ENCODE assay signal across 8 mouse cellular contexts in the genomic region with DNA sequence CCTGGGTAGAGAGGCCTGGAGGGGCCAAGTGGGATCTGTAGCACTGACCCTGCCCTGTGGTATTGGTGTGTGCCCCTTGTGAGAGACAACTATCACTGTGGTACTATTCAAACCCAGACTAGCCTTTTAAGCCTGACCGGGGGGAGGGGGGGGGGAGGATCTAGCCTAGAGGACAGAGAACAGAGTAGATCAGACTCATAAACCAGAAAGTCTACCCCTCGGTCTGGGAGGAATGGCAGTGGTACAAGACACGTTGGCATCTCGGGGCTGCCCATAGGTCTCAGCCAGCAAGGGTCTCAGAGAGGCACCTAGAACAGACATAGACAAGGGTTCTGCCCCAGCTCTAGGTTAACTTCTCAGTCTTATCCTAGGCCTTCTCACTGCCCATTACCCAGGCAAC. TPM values are rescaled to one million over a fixed set of nuclear protein-coding genes. Genes with fewer than 3 reads are reported as not detected.
DNase-seq lines count a peak whose midpoint lies in the region; ATAC-seq and TF ChIP-seq lines count a peak whose summit lies in the region.

No protein-coding gene starts in this region.

- peak overlapping the region; percentile 70 for H3K4me3 ChIP-seq in layer of hippocampus, adult 2 months
- peak overlapping the region; percentile 84 for H3K4me3 ChIP-seq in embryonic facial prominence, embryonic 10.5 days
- H3K4me3 ChIP-seq in intestine, embryonic 15.5 days (replicated peaks) = peak overlapping the region; percentile 76
- peak overlapping the region; percentile 77; the same call in 1 of the 2 replicates for H3K4me3 ChIP-seq in neural tube, embryonic 12.5 days

- ATAC-seq in intestine, embryonic 15.5 days = no peak
- ATAC-seq in neural tube, embryonic 12.5 days (ENCODE audit: low FRiP score, low read depth) = no peak

- H3K27ac ChIP-seq in layer of hippocampus, adult 2 months = peak overlapping the region; percentile 95
- peak overlapping the region; percentile 97 for H3K27ac ChIP-seq in embryonic facial prominence, embryonic 10.5 days (replicated peaks)
- peak overlapping the region; percentile 89; the same call in 1 of the 2 replicates for H3K27ac ChIP-seq in intestine, embryonic 15.5 days
- H3K27ac ChIP-seq in neural tube, embryonic 12.5 days = no peak overlapping the region

- H3K9ac ChIP-seq in intestine, embryonic 15.5 days = peak overlapping the region; percentile 93
- no peak overlapping the region for H3K9ac ChIP-seq in neural tube, embryonic 12.5 days

- no peaks in the 10 kb centered on the region for H3K9me3 ChIP-seq in embryonic facial prominence, embryonic 10.5 days
- H3K9me3 ChIP-seq in intestine, embryonic 15.5 days = no peaks in the 10 kb centered on the region
- no peaks in the 10 kb centered on the region for H3K9me3 ChIP-seq in neural tube, embryonic 12.5 days

- peaks cover 12% of the 10 kb centered on the region for H3K36me3 ChIP-seq in embryonic facial prominence, embryonic 10.5 days (replicated peaks)
- H3K36me3 ChIP-seq in intestine, embryonic 15.5 days = no peaks in the 10 kb centered on the region
- H3K36me3 ChIP-seq in neural tube, embryonic 12.5 days = no peaks in the 10 kb centered on the region

- TF ChIP-seq CTCF in layer of hippocampus, adult 2 months (conservative IDR thresholded peaks at IDR 0.05) = no peak

- peak overlapping the region; percentile 72 for H3K4me2 ChIP-seq in intestine, embryonic 15.5 days (replicated peaks)
- H3K4me2 ChIP-seq in neural tube, embryonic 12.5 days (replicated peaks) = peak overlapping the region; percentile 88

- no peak for DNase-seq in layer of hippocampus, adult 2 months (ENCODE audit: low spot score in 2 of 2)
- DNase-seq in layer of hippocampus, adult 9-11 months = no peak
- DNase-seq in embryonic facial prominence, embryonic 10.5 days (ENCODE audit: low spot score) = no peak
- no peak for DNase-seq in layer of hippocampus, postnatal 36 days
- no peak for DNase-seq in adrenal gland, postnatal 25 days
- DNase-seq in urinary bladder, adult 2 months (ENCODE audit: low spot score) = no peak

- WGBS in embryonic facial prominence, embryonic 10.5 days = 46% methylated on average over 4 of the region's 4 CpGs
- 41% methylated on average over 4 of the region's 4 CpGs for WGBS in intestine, embryonic 15.5 days
- 45% methylated on average over 4 of the region's 4 CpGs for WGBS in neural tube, embryonic 12.5 days

- H3K4me1 ChIP-seq in embryonic facial prominence, embryonic 10.5 days = peaks cover 67% of the 10 kb centered on the region
- peaks cover 35% of the 10 kb centered on the region for H3K4me1 ChIP-seq in intestine, embryonic 15.5 days (replicated peaks)
- peaks cover 30% of the 10 kb centered on the region for H3K4me1 ChIP-seq in neural tube, embryonic 12.5 days

- no peaks in the 10 kb centered on the region for H3K27me3 ChIP-seq in embryonic facial prominence, embryonic 10.5 days (replicated peaks; ENCODE audit: low read depth, poor library complexity, severe bottlenecking)
- no peaks in the 10 kb centered on the region for H3K27me3 ChIP-seq in intestine, embryonic 15.5 days (replicated peaks)
- H3K27me3 ChIP-seq in neural tube, embryonic 12.5 days (replicated peaks) = no peaks in the 10 kb centered on the region

RNA-seq across cellular contexts. Expression of a gene that starts 3.3 kb away (rescaled TPM):
- total RNA-seq in layer of hippocampus, adult 2 months (2021) = 10 to 100 TPM; 25.8 to 29.0 TPM
- 18.2 and 18.7 TPM in 2 replicates for polyA plus RNA-seq in embryonic facial prominence, embryonic 10.5 days (2016; fragmentation: Nextera tagmentation; extraction: Ambion mirVana)
- 146 and 161 TPM in 2 replicates for polyA plus RNA-seq in intestine, embryonic 15.5 days (2015; fragmentation: Nextera tagmentation; extraction: Ambion mirVana)
- 11.5 and 11.8 TPM in 2 replicates for polyA plus RNA-seq in neural tube, embryonic 12.5 days (2016; fragmentation: Nextera tagmentation; extraction: Ambion mirVana)
- 10 to 100 TPM; 25.0 to 25.7 TPM for total RNA-seq in layer of hippocampus, postnatal 36 days (2021)
- 31.0 and 39.8 TPM in 2 replicates for total RNA-seq in adrenal gland, postnatal 25 days (2021)
- 5.1 and 11.2 TPM in 2 replicates for polyA plus RNA-seq in urinary bladder, adult 2 months (2012; rRNA removed)
